Mouse (Mus musculus) ES-E14 (cell line): Measurements from ENCODE around the gene Nfib. TPM values are rescaled to one million over a fixed set of nuclear protein-coding genes. Genes with fewer than 3 reads are reported as not detected.

ENCODE experiments used
- DNase-seq: peaks from one replicate; pipeline ENCODE4 v3.0.0-alpha.2; 2013; ENCODE audit warnings: low read depth, low spot score
- H3K27ac ChIP-seq: 2 replicates; pipeline ENCODE4 v1.5.1; 2012; ENCODE audit warnings: low read depth, mild to moderate bottlenecking, low read length, moderate library complexity, mixed read lengths; ENCODE audit not compliant: poor library complexity, insufficient read depth, severe bottlenecking
- H3K36me3 ChIP-seq: 2 replicates; pipeline ENCODE4 v1.6.1; 2012; ENCODE audit warnings: mild to moderate bottlenecking, low read length, moderate library complexity, mixed read lengths; ENCODE audit not compliant: control insufficient read depth, poor library complexity, insufficient read depth, severe bottlenecking
- H3K4me1 ChIP-seq, 2 experiments: fragments of 150-350 bp in 1 of 2; sonication (generic) in 1 of 2; 2 replicates each; pipeline ENCODE4 v1.6.1; 2012; ENCODE audit warnings: low read length in 2 of 2, mild to moderate bottlenecking in 1 of 2, mixed read lengths in 1 of 2; ENCODE audit not compliant: control insufficient read depth in 2 of 2, insufficient read depth in 2 of 2, poor library complexity in 1 of 2
- H3K4me3 ChIP-seq, 2 experiments: fragments of 150-350 bp in 1 of 2; sonication (generic) in 1 of 2; 2 replicates each; pipeline ENCODE4 v1.5.1; 2012; ENCODE audit warnings: low read length in 2 of 2, low read depth in 1 of 2, mild to moderate bottlenecking in 1 of 2, mixed read lengths in 1 of 2; ENCODE audit not compliant: insufficient read depth in 1 of 2, poor library complexity in 1 of 2, severe bottlenecking in 1 of 2
- H3K9ac ChIP-seq: 2 replicates; pipeline ENCODE4 v1.6.1; 2012; ENCODE audit warnings: low read depth, mild to moderate bottlenecking, low read length, mixed read lengths; ENCODE audit not compliant: poor library complexity, insufficient read depth, severe bottlenecking
- H3K9me3 ChIP-seq: fragments of 150-350 bp; sonication (generic); 2 replicates; pipeline ENCODE4 v1.6.1; 2012; ENCODE audit warnings: low read depth, mild to moderate bottlenecking, low read length; ENCODE audit not compliant: control insufficient read depth, insufficient read depth
- CHD2 ChIP-seq: IDR thresholded peaks from 2 replicates; pipeline ENCODE4 v1.6.1; 2014; ENCODE audit warnings: mild to moderate bottlenecking, low read depth, low read length, inconsistent platforms
- HCFC1 ChIP-seq: IDR thresholded peaks from 2 replicates; pipeline ENCODE4 v1.6.1; 2012; ENCODE audit warnings: low read length, inconsistent platforms, borderline replicate concordance; ENCODE audit not compliant: insufficient read depth
- MAFK ChIP-seq: IDR thresholded peaks from 2 replicates; pipeline ENCODE4 v1.6.1; 2014; ENCODE audit warnings: mild to moderate bottlenecking, low read depth, low read length, inconsistent platforms; ENCODE audit not compliant: insufficient read depth
- ZC3H11A ChIP-seq: IDR thresholded peaks from 2 replicates; pipeline ENCODE4 v1.6.1; 2012; ENCODE audit warnings: low read depth, mild to moderate bottlenecking, inconsistent platforms, low read length, borderline replicate concordance
- ZNF384 ChIP-seq: IDR thresholded peaks from 2 replicates; pipeline ENCODE4 v1.6.1; 2012; ENCODE audit warnings: low read depth, low read length, inconsistent platforms
- in situ Hi-C, 2 experiments: fragments of 600-800 bp; cut with MboI; formaldehyde crosslinking; loops; one replicate each; pipeline ENCODE4 v1.15.1; 2025; ENCODE audit warnings: low sequenced_read_pairs in 2 of 2, inconsistent platforms in 1 of 2; ENCODE audit not compliant: unreplicated experiment in 2 of 2
- total RNA-seq: library from RNA; depleted of rRNA; stranded (reverse); fragments of 300-350 nt; gene quantifications from 2 replicates; pipeline ENCODE4 v1.2.3, GENCODE M21; 2012

Gene Nfib
- total RNA-seq, 1 experiment, result 8.9 TPM

- no peak for DNase-seq
- H3K36me3 ChIP-seq, result no peaks in the 10 kb centered on the region
- H3K9ac ChIP-seq, result no peak overlapping the region
- H3K9me3 ChIP-seq, result no peaks in the 10 kb centered on the region
- H3K4me1 ChIP-seq, result peaks cover 0 to 2% of the 10 kb centered on the region in 2 experiments; a peak in 1 of 4 replicates
- H3K27ac ChIP-seq, result no peak overlapping the region
- in situ Hi-C loops, result no loop called here
- H3K4me3 ChIP-seq, result no peak overlapping the region
- no peak for TF ChIP-seq CHD2
- TF ChIP-seq MAFK, result no peak
- no peak for TF ChIP-seq ZNF384
- no peak for TF ChIP-seq HCFC1
- no peak for TF ChIP-seq ZC3H11A
Measured at GRCm38 (mm10) chr4:82452905-82453304, 252.6 kb downstream of the Nfib start.

DNA sequence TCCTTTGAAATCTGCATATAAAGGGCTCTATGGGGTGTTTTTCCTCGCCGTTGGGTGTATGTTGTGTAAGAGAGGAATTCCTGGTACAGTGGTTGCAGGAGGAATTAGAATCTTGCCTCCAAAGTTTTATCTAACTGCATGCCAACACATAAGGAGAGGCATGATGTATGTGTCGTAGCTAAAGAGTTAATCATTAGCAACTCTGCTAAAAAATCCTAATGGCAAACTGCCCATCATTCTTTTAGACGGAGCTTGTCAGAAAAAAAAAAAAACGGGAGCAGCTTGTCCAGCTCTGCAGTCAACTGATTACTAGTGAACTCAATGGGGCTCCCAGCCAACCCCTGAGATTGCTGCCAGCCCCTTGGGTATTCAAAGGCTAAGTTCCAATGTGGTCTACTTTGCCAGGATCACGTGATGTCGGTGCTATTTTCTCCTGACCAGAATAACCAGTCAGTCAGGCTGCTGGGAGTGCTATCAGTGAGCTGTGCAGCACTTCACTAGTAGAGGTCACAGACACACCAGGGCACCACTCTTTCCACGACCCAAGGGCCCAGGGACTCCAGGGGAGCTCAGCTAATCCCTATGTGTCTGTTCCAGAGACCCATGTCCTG lies 258.4 kb downstream of the Nfib start:
- DNase-seq, result no peak
- no peak overlapping the region for H3K4me3 ChIP-seq
- in situ Hi-C loops, result no loop called here
- H3K36me3 ChIP-seq, result no peaks in the 10 kb centered on the region
- peaks cover 8% of the 10 kb centered on the region in 2 experiments; a peak in 3 of 4 replicates for H3K4me1 ChIP-seq
- 0 out of 2 replicates have a peak overlapping the region, but pooled peaks have one; percentile 51 for H3K27ac ChIP-seq
- no peak overlapping the region; the same call in 1 of the 2 replicates for H3K9ac ChIP-seq
- TF ChIP-seq MAFK (no peak), ZC3H11A (no peak), ZNF384 (peak; percentile 63), CHD2 (no peak), HCFC1 (no peak)
- H3K9me3 ChIP-seq, result no peaks in the 10 kb centered on the region

- in situ Hi-C loops, result no loop called here
- H3K9ac ChIP-seq, result no peak overlapping the region
- no peaks in the 10 kb centered on the region for H3K36me3 ChIP-seq
- TF ChIP-seq ZNF384 (no peak), MAFK (no peak), ZC3H11A (no peak), CHD2 (no peak), HCFC1 (no peak)
- peaks cover 8 to 9% of the 10 kb centered on the region in 2 experiments; a peak in 3 of 4 replicates for H3K4me1 ChIP-seq
- no peak overlapping the region for H3K4me3 ChIP-seq
- no peak overlapping the region for H3K27ac ChIP-seq
- DNase-seq, result no peak
- H3K9me3 ChIP-seq, result no peaks in the 10 kb centered on the region
Measured at GRCm38 (mm10) chr4:82444078-82444477, 261.5 kb downstream of the Nfib start.

DNA sequence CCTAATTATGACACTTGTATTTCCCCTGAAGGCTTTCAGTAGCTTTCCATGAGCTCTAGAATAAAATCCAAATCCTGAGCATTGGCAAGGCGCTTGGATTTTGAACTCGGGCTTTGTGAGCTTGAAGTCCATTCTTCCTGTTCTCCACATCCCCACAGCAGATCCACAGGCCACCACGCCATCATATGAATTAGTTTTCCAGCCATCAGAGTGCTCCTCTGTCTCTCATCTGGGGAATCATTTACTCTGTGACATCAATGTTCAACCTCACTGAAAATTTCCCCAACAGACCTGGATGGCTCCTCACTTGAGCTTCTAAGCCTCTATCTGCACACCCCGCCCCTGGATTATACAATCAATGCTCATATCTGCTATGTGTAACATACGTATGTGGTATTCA lies 262.1 kb downstream of the Nfib start:
- in situ Hi-C loops, result no loop called here
- H3K9me3 ChIP-seq, result no peaks in the 10 kb centered on the region
- no peak overlapping the region for H3K4me3 ChIP-seq
- H3K27ac ChIP-seq, result no peak overlapping the region
- no peak for DNase-seq
- no peak overlapping the region for H3K9ac ChIP-seq
- TF ChIP-seq MAFK, result no peak
- no peak for TF ChIP-seq HCFC1
- TF ChIP-seq ZC3H11A, result no peak
- no peak for TF ChIP-seq CHD2
- no peaks in the 10 kb centered on the region for H3K36me3 ChIP-seq
- H3K4me1 ChIP-seq, result peaks cover 8 to 9% of the 10 kb centered on the region in 2 experiments; a peak in 3 of 4 replicates
